Mouse (Mus musculus) ES-Bruce4 (cell line): ENCODE results near the gene Hmgb2.

Experiments
- CTCF ChIP-seq: IDR thresholded peaks from one replicate; pipeline ENCODE4 v1.8.1; 2011; ENCODE audit warnings: low read depth, low read length
- EP300 ChIP-seq: IDR thresholded peaks from 2 replicates; pipeline ENCODE4 v1.6.1; 2011; ENCODE audit warnings: low read depth, low read length; ENCODE audit not compliant: insufficient read depth
- POLR2A ChIP-seq: IDR thresholded peaks from one replicate; pipeline ENCODE4 v1.8.1; 2011; ENCODE audit warnings: low read length; ENCODE audit not compliant: insufficient read depth

DNA sequence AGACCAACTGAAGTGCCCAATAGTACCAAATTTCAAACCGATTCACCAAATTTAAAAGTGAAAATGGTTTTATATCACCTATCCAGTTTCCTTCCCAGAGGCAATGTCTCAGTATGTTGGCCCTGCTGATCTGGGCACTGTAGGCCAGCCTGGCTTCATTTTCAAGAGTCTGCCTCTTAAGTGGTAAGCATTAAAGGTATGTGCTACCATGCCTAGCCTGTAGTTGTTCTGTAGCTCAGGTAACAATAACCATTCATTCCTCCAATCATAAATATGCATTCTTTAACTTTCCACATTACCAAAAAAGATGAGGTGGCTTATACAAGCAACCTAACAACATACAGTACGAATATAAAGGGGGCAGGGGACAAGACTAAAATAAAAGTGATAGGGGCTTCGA is 6.0 kb downstream of the Hmgb2 start:
- TF ChIP-seq POLR2A (no peak), EP300 (no peak), CTCF (no peak)
